Mouse (Mus musculus): ENCODE results near the gene Il11ra1.

DNA sequence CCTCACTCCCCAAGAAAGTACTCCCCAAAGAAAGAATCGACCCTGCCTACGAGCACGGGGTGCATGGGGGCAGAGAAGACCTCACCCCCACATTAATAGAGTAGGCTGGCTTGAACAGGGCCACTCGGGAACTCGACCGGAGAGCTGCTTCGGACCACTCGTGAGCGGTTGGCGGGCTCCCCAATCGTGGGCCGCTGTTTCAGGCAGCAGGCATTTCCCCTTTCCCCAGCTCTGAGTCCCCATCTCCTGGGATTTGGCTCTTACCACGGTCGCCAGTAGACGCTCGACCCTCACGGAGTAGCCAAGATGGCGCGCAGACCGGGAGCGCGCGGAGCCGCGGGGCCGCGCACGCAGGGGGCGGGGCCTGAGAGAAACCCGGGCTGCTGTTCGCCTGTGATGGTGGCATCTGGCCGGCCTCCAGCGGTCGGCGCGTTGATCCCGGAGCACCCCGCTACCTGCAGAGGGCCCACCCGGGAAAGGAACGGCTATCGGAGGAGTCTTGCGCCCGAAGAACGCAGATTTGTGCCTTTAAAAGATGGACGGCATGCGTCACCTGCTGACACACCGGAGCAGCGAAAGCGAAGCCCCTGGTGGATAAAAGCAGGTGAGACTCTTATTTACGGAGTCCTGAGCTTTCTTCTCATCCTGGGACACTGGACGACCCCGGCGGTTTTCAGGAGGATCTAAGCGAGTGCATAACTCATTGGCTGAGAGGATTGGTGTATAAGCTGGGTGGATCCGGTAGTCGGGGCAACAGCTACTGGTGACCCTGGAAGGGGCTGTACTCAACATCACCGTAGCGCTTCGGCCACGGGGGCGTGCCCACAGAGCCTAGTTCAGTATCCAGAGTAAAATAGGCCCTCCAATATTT is 13.6 kb downstream of the Il11ra1 start, which contains the start of gene Rpp25l:
- TF ChIP-seq CTCF (IDR thresholded peaks at IDR 0.05; ENCODE audit: low read depth) (peak; percentile 46), EP300 (optimal IDR thresholded peaks at IDR 0.05) (no peak)
